Mouse (Mus musculus) gastrocnemius, adult 2 months (tissue): Measurements from ENCODE around the gene Ift27. TPM values are rescaled to one million over a fixed set of nuclear protein-coding genes. Genes with fewer than 3 reads are reported as not detected.
A peak's percentile ranks its signal among the peaks of the same experiment; 100 is the strongest.

Experiments
- DNase-seq: peaks from one replicate; pipeline ENCODE4 v3.0.0; 2022
- H3K27ac ChIP-seq: fragments of 200-600 bp; 2 replicates; pipeline ENCODE4 v1.8.1; 2022; ENCODE audit warnings: mild to moderate bottlenecking
- H3K4me3 ChIP-seq: fragments of 200-600 bp; 2 replicates; pipeline ENCODE4 v1.8.1; 2022; ENCODE audit warnings: mild to moderate bottlenecking, moderate library complexity
- CTCF ChIP-seq: fragments of 200-600 bp; IDR thresholded peaks from 2 replicates; pipeline ENCODE4 v1.8.1; 2022; ENCODE audit warnings: antibody characterized with exemption, mild to moderate bottlenecking, moderate library complexity
- intact Hi-C: fragments of 180-260 bp; cut with DNase I; formaldehyde crosslinking; loops from one replicate; pipeline ENCODE4 v1.15.1; 2025
- total RNA-seq, 2 experiments: library from RNA; stranded (reverse); gene quantifications; 2 replicates each; pipeline ENCODE4 v1.2.3; 2021

The Ift27 gene
- total RNA-seq, 2 experiments from 2014 or later, result 11.7 to 16.0 TPM

DNA sequence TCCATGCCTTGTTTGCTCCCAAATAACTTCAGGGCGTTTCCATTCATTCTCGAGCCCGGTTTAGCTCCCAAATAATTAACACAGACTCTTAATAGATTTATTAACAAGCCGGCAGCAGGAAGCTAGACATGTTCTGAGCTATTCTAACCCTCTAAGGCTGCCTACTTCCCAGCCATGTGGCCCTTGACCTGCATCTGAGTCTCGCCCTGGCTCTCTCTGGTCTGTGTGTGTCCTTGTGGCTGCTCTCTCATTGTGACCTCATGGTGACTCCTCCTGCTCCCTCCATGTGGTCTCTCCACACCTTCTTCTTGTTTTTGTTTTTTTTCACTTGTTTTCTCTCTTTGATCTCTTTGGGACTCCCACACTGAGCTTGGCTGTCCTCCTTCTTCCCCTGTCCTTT lies 13.0 kb upstream of the Ift27 start:
- DNase-seq, result no peak
- no peak overlapping the region for H3K4me3 ChIP-seq
- intact Hi-C loops, result loop anchor here (10.0 kb wide), 1 partner anchor 58 kb away; the partner anchor contains the start of gene Ncf4
- peak overlapping the region; percentile 16 for H3K27ac ChIP-seq
- TF ChIP-seq CTCF, result no peak

GRCm38 (mm10) chr15:78185609-78186008 lies 11.7 kb upstream of the Ift27 start:
- Histone ChIP-seq H3K27ac (no peak overlapping the region), H3K4me3 (no peak overlapping the region)
- intact Hi-C loops, result loop anchor here (10.0 kb wide), 1 partner anchor 59 kb away; the partner anchor contains the start of gene Ncf4
- no peak for DNase-seq
- no peak for TF ChIP-seq CTCF

GRCm38 (mm10) chr15:78184855-78185254 lies 10.9 kb upstream of the Ift27 start:
- Histone ChIP-seq H3K4me3 (no peak overlapping the region), H3K27ac (no peak overlapping the region)
- peak; percentile 61 for DNase-seq
- TF ChIP-seq CTCF, result peak; percentile 49
- intact Hi-C loops, result loop anchor here (5.0 to 10.0 kb wide), 2 partner anchors 60 to 237 kb away; partner anchors contain the start of gene Ncf4

DNA sequence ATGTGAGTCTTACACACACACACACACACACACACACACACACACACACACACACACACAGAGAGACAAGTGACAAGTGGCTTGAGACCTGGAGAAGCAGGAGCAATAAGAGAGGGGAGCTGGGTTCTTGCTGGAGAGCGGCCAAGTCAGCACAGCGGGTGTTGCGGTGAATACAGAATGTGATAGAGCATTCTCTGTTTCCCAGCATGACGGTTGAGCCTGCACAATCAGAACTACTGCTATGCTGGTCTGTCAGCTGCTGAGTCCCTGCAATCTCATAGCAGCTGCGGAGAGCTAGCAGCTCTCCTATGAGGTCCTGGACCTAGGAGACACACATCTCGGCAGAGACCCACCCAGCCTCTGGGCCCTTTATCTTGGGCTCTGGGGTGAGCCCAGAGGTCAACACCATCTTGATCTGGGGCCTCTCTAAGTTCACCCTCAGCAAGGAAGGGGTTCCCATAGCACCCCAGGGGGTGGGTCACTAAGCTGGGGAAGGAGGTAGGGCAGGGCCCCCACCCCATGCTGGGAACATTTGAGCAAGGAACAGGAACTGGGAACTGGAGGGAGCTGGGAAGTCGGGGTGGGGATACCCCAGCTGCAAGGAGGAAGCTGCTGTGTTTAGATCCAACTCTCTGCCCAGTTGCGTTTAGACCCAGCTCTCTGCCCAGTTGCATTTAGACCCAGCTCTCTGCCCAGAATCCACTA lies 7.9 kb upstream of the Ift27 start:
- no peak for DNase-seq
- TF ChIP-seq CTCF, result no peak
- Histone ChIP-seq H3K4me3 (no peak overlapping the region), H3K27ac (no peak overlapping the region)
- intact Hi-C loops, result loop anchor here (5.0 to 10.0 kb wide), 2 partner anchors 63 to 240 kb away; partner anchors contain the start of gene Ncf4

DNA sequence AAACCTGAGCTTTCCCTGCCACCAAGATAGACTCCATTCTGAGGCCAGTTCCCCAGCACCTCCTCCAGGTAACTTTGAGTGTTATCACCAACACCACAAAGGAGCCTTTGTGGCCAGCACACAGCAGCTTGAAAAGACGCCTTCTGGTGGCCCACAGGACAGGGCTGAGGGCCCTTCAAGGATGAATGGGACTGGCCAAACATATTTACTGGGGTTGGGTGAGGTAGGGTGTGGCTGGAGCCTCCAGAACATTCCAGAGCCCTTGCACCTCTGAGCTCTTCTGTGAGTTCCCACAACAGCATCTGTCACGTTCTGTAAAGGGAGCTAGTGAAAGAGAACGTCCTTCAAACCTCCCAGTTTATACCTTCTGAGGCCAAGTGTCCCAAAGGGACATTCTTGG lies 5.9 kb upstream of the Ift27 start:
- H3K4me3 ChIP-seq, result no peak overlapping the region
- no peak for TF ChIP-seq CTCF
- H3K27ac ChIP-seq, result no peak overlapping the region
- intact Hi-C loops, result loop anchor here (5.0 to 10.0 kb wide), 5 partner anchors 65 to 243 kb away; partner anchors contain the start of gene Ncf4
- DNase-seq, result no peak

- no peak overlapping the region for H3K4me3 ChIP-seq
- intact Hi-C loops, result loop anchor here (5.0 to 10.0 kb wide), 3 partner anchors 144 to 186 kb away; no protein-coding TSS in a partner anchor
- TF ChIP-seq CTCF, result peak; percentile 93
- DNase-seq, result peak; percentile 87
- no peak overlapping the region for H3K27ac ChIP-seq
These were observed 4.5 kb upstream of the Ift27 start for GRCm38 (mm10) chr15:78178397-78178796.

GRCm38 (mm10) chr15:78177257-78177656 lies 3.4 kb upstream of the Ift27 start:
- TF ChIP-seq CTCF, result no peak
- no peak for DNase-seq
- Histone ChIP-seq H3K27ac (no peak overlapping the region), H3K4me3 (no peak overlapping the region)
- intact Hi-C loops, result loop anchor here (5.0 to 10.0 kb wide), 3 partner anchors 145 to 188 kb away; no protein-coding TSS in a partner anchor

- peak overlapping the region; percentile 86 for H3K4me3 ChIP-seq
- intact Hi-C loops, result loop anchor here (5.0 to 10.0 kb wide), 4 partner anchors 147 to 208 kb away; no protein-coding TSS in a partner anchor
- no peak for TF ChIP-seq CTCF
- peak overlapping the region; percentile 90 for H3K27ac ChIP-seq
- DNase-seq, result no peak
These were observed 959 bp upstream of the Ift27 start for GRCm38 (mm10) chr15:78174887-78175245.

DNA sequence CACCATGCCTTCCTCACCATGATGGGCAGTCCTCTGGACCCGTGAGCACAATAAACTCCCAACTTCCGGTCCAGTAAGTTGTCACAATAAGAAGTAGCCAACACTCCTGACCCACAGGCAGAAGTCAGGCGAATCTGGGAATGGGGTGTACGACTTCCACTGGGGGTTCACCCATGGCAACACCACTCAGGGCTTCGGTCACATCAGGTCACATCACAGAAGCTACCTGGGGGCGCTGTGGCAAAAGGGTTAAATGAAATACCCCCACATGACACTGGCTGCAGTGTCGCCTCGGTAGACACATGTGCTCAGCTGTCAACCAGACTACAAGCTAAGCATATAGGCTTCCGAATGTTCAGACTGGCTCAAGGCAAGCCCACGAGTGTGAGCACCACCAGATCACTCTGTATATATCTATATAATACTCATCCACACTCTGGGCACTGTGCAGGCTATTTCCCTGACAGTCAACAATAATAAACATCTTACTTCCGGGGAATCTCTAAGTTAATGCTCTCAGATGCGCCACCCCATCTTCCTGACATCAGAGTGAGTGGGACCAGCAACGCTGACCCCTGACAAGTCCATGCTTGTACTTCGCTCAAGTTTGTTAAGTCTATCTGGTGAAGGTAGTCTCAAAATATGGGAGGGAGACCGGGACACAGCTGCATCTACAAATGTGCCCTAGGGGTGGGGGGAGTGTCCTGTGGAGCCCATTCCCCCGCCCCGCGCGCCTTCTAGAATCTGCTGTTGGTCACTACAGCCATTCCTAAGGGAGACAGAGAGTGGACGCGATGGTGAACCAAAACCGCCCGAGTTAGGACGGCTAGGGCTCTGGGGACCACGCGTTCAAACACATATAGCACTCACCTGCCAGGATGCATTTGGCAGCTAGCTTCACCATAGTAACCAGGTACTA lies 749 bp downstream of the Ift27 start:
- H3K4me3 ChIP-seq, result peak overlapping the region; percentile 86
- no peak for DNase-seq
- intact Hi-C loops, result loop anchor here (5.0 to 10.0 kb wide), 2 partner anchors 192 to 206 kb away; no protein-coding TSS in a partner anchor
- H3K27ac ChIP-seq, result peak overlapping the region; percentile 83
- no peak for TF ChIP-seq CTCF

DNA sequence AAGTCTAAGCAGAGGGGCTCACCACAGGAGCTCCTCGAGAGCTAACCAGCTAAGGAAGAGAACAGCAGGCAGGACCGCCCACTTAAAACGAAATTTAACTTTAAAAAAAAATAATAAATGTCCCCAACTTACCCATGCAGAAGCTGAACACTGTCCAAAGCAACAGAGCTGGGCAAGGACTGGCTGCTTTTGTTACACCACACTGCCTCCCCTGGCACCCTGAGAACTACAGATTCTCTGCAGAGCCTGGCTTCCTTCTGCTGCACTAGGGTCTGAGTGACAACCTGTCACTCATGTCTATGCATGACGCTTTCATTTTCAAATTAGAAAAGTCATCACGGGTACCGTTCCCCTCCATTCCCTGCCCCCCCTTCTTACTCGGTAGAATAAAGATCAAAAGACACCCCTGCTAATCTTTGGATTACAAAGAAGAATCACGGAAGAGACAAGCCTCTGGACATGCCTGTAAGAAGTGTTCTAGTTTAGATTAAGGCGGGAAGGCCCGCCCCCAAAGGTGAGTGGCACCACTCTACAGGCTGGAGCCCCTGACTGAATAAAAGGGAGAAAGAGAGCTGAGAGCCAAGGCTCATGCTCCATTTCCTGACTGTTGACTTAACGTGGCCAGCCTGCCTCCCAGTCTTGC lies 1.5 kb downstream of the Ift27 start:
- Histone ChIP-seq H3K4me3 (no peak overlapping the region; the same call in 1 of the 2 replicates), H3K27ac (no peak overlapping the region)
- no peak for DNase-seq
- intact Hi-C loops, result loop anchor here (5.0 to 10.0 kb wide), 2 partner anchors 192 to 205 kb away; no protein-coding TSS in a partner anchor
- no peak for TF ChIP-seq CTCF

GRCm38 (mm10) chr15:78171651-78172050 lies 2.3 kb downstream of the Ift27 start:
- H3K4me3 ChIP-seq, result no peak overlapping the region
- no peak overlapping the region for H3K27ac ChIP-seq
- no peak for DNase-seq
- intact Hi-C loops, result loop anchor here (5.0 to 10.0 kb wide), 2 partner anchors 193 to 204 kb away; no protein-coding TSS in a partner anchor
- TF ChIP-seq CTCF, result no peak

- intact Hi-C loops, result loop anchor here (5.0 to 10.0 kb wide), 2 partner anchors 194 to 203 kb away; no protein-coding TSS in a partner anchor
These were observed 3.2 kb downstream of the Ift27 start for GRCm38 (mm10) chr15:78170708-78171107.

More at GRCm38 (mm10) chr15:78170708-78171107, 3.2 kb downstream of the Ift27 start:
- no peak for DNase-seq
- no peak for TF ChIP-seq CTCF
- no peak overlapping the region for H3K4me3 ChIP-seq
- no peak overlapping the region for H3K27ac ChIP-seq
